Mouse (Mus musculus) kidney, adult 2 months (tissue): ENCODE results near the gene Gm10665. TPM values are rescaled to one million over a fixed set of nuclear protein-coding genes. Genes with fewer than 3 reads are reported as not detected.
"Not testable (repeated sequence)": the region's sequence is repeated elsewhere in the genome, so short reads cannot be mapped to it uniquely, and the experiment has no call there.

Source experiments
- DNase-seq: peaks from one replicate; pipeline ENCODE4 v3.0.0; 2021
- H3K27ac ChIP-seq: fragments of 200-500 bp; 2 replicates; pipeline ENCODE4 v1.5.1; 2012; ENCODE audit warnings: low read depth, low read length, control low read depth, inconsistent platforms; ENCODE audit not compliant: insufficient read depth
- H3K27me3 ChIP-seq: fragments of 200-500 bp; replicated peaks from 2 replicates; pipeline ENCODE4 v1.6.1; 2012; ENCODE audit warnings: mild to moderate bottlenecking, moderate library complexity, low read length, inconsistent platforms; ENCODE audit not compliant: control insufficient read depth, insufficient read depth
- H3K36me3 ChIP-seq: fragments of 200-500 bp; 2 replicates; pipeline ENCODE4 v1.6.1; 2012; ENCODE audit warnings: mild to moderate bottlenecking, moderate library complexity, low read length, inconsistent platforms; ENCODE audit not compliant: control insufficient read depth, insufficient read depth
- H3K4me1 ChIP-seq: fragments of 200-500 bp; 2 replicates; pipeline ENCODE4 v1.6.1; 2011; ENCODE audit warnings: low read length; ENCODE audit not compliant: control insufficient read depth, insufficient read depth
- H3K4me3 ChIP-seq: fragments of 200-500 bp; 2 replicates; pipeline ENCODE4 v1.5.1; 2011; ENCODE audit warnings: mild to moderate bottlenecking, low read depth, low read length, control low read depth; ENCODE audit not compliant: insufficient read depth
- WGBS: fragments of 180-500 bp; shearing (Covaris S2); methylation state at CpG from one replicate; pipeline ENCODE4 v1.1.7; 2018; 5-methylcytosine and 5-hydroxymethylcytosine counted together
- polyA plus RNA-seq: library from polyadenylated mRNA; depleted of rRNA; stranded (reverse); fragments of >200 nt; gene quantifications from 2 replicates; pipeline ENCODE4 v1.2.3, GENCODE M21; 2012; rRNA removed

Gene Gm10665
- polyA plus RNA-seq, result not detected in 2 replicates

DNA sequence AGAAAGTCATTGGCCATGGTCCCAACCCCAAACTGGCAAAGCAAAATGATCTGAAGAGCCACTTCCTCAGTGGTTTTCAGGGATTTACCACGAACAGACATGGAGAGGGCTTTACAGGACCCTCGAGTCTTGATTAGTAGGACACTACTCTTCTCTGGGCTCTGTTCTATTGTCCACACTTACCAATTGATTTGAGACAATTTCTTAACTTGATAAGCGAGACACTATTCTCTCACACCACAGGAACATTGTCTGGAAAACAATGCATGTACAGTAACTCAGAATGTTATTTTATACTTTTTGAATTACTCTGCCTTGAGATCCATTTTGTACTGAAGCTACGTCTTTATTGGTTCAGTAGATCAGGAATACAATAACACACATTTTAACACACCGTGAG lies at the start of gene Gm10665:
TSS of gene Gm10665 (minus strand) at position 101 of the 400 bp plus-strand sequence.
- not testable (repeated sequence) for H3K4me1 ChIP-seq, DNase-seq, H3K4me3 ChIP-seq, H3K27me3 ChIP-seq, H3K27ac ChIP-seq, H3K36me3 ChIP-seq
- WGBS, result no CpG with 5 or more reads among the region's 5 CpGs

DNA sequence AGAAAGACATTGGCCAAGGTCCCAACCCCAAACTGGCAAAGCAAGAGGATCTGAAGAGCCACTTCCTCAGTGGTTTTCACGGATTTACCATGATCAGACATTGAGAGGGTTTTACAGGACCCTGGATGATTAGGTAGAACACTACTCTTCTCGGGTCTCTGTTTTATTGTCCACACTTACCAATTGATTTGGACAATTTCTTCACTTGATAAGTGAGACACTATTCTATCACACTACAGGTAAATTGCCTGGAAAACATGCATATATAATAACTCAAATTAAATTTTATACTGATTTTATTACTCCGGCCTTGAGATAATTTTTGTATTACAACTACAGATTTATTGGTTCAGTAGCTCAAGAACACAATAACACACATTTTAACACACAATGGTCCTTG lies 35.7 kb upstream of the Gm10665 start, which contains the start of gene Vmn1r151:
TSS of gene Vmn1r151 (minus strand) at position 101 of the 400 bp plus-strand sequence.
- H3K36me3 ChIP-seq, DNase-seq, H3K4me1 ChIP-seq, H3K27me3 ChIP-seq, H3K27ac ChIP-seq, H3K4me3 ChIP-seq: not testable (repeated sequence)
- WGBS, result 37% methylated on average over 2 of the region's 3 CpGs

DNA sequence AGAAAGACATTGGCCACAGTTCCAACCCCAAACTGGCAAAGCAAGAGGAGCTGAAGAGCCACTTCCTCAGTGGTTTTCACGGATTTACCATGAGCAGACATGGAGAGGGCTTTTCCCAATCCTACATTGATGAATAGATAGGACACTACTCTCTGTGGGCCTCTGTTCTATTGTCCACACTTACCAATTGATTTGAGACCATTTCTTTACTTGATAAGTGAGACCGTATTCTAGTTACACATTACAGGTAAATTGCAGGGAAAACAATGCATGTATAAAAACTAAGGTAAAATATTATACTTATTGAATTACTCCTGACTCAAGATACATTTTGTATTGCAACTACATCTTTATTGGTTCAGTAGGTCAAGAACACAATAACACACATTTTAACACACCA lies 25.7 kb downstream of the Gm10665 start, which contains the start of gene Vmn1r149:
TSS of gene Vmn1r149 (minus strand) at position 101 of the 400 bp plus-strand sequence.
- not testable (repeated sequence) for H3K36me3 ChIP-seq, H3K27ac ChIP-seq, H3K4me1 ChIP-seq, DNase-seq, H3K4me3 ChIP-seq, H3K27me3 ChIP-seq
- no CpG with 5 or more reads among the region's 2 CpGs for WGBS

DNA sequence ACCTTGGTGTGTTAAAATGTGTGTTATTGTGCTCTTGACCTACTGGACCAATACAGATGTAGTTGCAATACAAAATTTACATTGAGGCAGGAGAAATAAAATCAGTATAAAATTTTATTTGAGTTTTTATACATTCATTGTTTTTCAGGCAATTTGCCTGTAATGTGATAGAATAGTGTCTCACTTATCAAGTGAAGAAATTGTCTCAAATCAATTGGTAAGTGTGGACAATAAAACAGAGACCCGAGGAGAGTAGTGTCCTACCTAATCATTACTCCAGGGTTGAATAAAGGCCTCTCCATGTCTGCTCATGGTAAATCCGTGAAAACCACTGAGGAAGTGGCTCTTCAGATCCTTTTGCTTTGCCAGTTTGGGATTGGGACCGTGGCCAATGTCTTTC lies 50.6 kb downstream of the Gm10665 start, which contains the start of gene Vmn1r148:
TSS of gene Vmn1r148 (plus strand) at position 301 of the 400 bp plus-strand sequence.
- not testable (repeated sequence) for H3K4me3 ChIP-seq
- no CpG with 5 or more reads among the region's 3 CpGs for WGBS

More for the DNA sequence above, 50.6 kb downstream of the Gm10665 start, which contains the start of gene Vmn1r148:
- H3K27ac ChIP-seq, DNase-seq, H3K36me3 ChIP-seq, H3K27me3 ChIP-seq, H3K4me1 ChIP-seq: not testable (repeated sequence)

Other genes starting within 250 kb of the Gm10665 start
- not detected in 2 replicates for gene Gm8453, start 234.6 kb downstream of the Gm10665 start, polyA plus RNA-seq
- gene Gm4187, start 134.4 kb downstream of the Gm10665 start, polyA plus RNA-seq, result not detected in 2 replicates
- gene Gm8660, start 93.0 kb downstream of the Gm10665 start, polyA plus RNA-seq, result not detected in 2 replicates
- not detected in 2 replicates for gene Vmn1r148, start 50.5 kb downstream of the Gm10665 start, polyA plus RNA-seq
- gene Vmn1r149, start 25.8 kb downstream of the Gm10665 start, polyA plus RNA-seq, result not detected in 2 replicates
- gene Vmn1r151, start 35.6 kb upstream of the Gm10665 start, polyA plus RNA-seq, result not detected in 2 replicates
- not detected in 2 replicates for gene Vmn1r152, start 58.9 kb upstream of the Gm10665 start, polyA plus RNA-seq
- not detected in 2 replicates for gene Gm8677, start 70.8 kb upstream of the Gm10665 start, polyA plus RNA-seq
- gene Gm4201, start 101.3 kb upstream of the Gm10665 start, polyA plus RNA-seq, result not detected in 2 replicates
- gene Gm4565, start 124.1 kb upstream of the Gm10665 start, polyA plus RNA-seq, result not detected in 2 replicates
- gene Vmn1r155, start 193.9 kb upstream of the Gm10665 start, polyA plus RNA-seq, result not detected in 2 replicates
- gene Gm8693, start 228.2 kb upstream of the Gm10665 start, polyA plus RNA-seq, result not detected in 2 replicates